Mouse (Mus musculus): ENCODE measurements around the gene Trpv2.

The Trpv2 gene

DNA sequence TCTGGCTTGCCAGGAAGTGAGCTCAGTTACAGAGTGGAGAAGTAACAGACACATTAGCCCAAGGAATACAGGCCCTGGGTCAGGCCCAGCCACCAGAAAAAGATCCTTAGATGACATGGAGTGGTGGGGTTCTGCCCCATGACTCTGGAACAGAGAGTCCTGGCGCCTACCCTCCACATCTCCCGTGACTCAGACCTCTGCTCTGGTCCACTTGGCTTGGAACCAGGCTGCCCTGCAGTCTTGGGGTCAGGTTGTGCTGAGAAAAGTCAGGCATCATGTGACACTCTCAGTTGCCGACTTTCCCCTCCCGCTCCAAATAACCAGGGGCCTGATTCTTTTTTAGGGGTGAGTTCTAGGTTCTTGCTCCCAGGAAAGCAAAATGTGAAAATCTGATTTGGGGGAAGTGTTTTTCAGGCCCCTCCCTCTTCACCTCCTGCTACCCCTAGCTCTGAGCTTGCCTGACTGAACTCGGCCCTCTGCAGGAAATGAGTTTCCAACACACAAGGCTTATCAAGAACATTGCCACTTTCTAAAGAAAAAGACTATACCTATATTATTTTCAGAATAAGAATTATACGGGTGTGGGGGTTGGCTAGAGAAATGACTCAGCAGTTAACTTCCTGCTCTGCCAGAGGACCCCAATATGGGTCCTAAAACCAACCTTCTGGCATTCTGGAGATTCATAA, 15.2 kb upstream of the Trpv2 start:
- no peak for DNase-seq

DNA sequence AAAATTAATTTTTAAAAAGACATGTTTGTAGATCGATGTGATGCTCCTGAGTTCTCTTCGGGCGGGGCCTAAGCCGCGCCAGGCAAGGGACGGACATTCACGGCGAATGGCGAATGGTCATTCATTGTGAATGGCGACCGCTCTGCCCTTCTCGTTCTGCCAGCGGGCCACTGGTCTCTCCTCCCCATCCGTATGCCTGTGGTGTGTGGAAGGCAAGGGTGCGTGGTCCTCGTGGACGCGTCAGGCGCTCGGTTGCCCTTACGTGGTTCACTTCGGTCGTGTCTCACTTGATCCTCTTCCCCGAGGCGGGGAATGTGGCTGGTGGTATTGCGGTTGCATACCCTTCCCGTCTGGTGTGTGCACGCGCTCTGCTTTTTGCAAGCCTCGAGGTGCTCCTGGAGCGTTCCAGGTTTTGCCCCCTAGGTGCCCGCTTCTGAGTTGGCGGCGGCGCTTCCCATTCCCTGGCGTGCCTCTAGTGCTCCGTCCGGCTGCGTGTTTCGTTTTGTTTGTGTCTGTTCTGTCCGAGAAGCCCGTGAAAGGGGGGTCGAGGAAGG, 13.7 kb upstream of the Trpv2 start:
- peak in 1 of 2 experiments; percentile 14 for DNase-seq

DNA sequence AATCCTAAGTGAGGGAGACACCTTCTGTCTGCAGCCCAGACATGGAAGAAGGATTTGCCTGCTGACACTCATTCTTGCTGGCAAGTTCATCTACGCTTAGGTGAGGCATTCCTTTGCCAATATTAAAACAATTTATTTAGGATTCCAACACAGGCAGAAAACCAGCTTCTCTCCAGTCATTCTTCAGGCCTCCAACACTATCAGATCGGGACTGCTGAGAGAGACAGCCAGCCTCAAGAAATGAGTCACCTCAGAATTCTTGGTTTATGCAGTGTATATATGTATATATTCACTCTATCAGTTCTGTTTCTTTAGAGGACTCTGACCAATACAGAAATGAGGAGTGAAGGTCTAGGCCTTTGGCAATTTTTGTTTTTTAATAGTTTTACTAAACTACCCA, 10.7 kb upstream of the Trpv2 start:
- DNase-seq = no peak

DNA sequence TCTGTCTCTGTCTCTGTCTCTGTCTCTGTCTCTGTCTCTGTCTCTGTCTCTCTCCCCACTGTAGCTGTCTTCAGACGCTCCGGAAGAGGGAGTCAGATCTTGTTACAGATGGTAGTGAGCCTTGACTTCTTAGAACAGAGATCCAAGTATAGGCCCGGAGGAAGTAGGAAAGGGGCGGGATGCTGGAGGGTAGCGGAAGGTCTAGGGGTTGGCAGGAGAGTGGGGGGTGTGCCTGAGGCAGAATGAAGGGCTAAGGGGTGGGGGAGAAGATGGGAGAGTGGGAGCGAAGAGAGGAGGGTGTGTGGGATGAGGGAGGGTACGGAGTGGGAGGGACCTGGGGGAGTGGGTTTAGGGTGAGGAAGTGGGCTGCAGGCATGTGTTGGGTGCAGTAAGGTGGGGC, 8.5 kb upstream of the Trpv2 start:
- DNase-seq = no peak

DNA sequence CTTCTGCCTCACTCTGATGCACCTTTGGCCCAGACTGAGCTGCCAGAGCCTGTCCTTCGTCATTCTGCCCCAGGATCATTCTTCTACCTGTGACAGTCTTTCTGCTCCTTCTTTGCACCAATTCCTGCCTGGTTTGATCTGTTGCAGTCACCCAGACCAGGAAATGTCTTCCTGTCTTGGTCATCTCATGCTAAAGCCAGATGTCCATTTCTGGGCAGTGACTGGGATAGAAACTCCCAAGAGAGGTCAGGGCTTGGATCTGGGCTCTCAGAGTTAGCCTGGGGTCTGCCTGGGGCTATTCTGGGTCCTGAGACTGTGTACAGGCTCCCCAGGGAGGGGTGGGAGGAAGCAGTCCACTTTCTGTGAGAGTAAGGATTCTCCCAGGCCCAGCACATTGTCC, 8.1 kb upstream of the Trpv2 start:
- DNase-seq = no peak

DNA sequence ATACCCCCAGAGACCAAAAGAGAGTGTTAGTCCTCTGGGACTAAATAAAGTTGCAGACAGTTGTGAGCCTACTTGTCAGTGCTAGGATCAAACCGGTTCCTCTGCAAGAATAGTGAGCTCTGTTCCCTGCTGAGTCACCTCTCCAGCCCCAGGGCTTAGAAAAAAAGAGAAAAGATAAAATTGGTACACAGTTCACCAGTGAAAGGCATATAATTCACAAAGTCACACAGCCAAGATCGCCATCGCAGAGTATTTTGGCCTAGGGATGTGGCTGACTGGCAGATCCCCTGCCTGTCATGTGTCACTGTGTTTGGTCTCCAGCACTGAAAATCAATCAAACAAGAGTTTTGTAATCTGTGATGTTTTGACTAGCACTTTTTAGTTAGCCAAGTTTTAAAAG, 6.0 kb upstream of the Trpv2 start:
- no peak for DNase-seq

DNA sequence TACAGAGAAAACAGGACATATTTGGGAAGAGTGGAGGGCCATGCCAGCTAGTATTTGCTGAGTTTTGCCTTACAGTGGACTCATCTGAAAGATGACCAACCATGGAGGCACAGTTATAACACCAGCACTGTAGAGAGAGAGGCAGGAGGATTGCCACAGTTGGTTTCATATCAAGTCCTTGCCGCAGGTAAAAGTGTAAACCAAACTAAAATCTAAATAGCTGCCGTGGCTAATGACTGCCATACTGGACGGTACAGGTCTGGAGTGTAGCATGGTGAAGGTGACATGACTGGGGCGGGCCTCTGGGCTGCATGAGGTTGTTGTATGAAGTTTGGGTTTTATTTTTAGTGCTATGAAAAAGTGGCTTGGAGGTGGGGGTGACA, 408 bp downstream of the Trpv2 start:
- no peak for DNase-seq

DNA sequence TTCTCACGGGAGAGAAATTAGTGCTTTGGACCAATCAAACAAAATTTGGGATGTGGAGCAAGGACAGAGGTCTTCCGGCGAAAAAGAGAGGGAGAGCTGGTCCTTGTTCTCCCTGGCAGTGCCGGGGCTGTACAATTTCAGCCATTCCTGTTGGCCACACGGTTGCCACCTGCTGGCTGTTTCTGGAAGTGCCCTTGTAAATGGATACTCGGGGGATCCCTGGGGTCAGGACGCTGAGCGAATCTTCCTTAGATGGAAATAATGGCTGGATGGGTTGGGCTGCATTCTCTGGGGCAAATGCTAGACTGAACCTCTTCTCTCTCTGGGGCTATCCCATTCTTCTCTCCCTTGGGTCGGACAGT, 992 bp downstream of the Trpv2 start:
- peak; percentile 91 to 97 for DNase-seq

DNA sequence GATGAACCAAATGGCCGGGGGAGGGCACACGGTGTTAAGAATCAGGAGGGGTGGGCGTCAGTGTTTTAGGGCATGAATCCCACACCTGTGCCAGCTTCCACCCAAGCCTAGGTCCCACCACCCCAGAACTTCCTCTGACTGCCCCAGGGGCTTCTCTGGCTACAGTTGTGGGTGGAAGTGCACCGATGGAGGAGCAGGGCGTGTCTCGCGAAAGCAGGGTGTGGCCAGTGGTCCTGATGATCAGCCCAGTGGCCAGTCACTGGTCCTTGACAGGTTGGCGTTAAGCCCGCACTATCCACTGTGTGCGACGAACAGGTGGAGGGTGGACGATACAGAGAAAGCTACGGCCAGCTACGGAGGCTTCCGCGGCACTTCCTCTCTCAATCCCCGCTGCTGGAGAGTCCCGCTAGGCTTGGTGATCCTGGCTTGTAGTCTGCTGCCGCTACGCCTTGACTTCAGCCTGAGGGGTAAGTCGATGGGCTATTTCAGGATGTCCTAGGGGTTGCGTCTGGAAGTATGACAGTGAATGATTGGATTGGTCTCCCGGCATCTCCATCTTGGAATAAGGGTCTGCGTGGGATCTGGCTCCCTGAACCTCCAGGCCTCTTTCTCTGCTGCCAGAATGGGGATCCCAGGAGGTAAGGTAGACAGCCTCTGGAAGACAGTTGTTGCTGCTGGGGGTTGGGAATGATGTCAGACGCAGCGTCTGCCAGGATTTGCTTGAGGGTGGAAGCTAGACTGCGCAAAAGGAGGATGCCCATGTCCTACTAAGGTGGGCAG, 1.6 kb downstream of the Trpv2 start:
- DNase-seq = peak; percentile 78 to 81

DNA sequence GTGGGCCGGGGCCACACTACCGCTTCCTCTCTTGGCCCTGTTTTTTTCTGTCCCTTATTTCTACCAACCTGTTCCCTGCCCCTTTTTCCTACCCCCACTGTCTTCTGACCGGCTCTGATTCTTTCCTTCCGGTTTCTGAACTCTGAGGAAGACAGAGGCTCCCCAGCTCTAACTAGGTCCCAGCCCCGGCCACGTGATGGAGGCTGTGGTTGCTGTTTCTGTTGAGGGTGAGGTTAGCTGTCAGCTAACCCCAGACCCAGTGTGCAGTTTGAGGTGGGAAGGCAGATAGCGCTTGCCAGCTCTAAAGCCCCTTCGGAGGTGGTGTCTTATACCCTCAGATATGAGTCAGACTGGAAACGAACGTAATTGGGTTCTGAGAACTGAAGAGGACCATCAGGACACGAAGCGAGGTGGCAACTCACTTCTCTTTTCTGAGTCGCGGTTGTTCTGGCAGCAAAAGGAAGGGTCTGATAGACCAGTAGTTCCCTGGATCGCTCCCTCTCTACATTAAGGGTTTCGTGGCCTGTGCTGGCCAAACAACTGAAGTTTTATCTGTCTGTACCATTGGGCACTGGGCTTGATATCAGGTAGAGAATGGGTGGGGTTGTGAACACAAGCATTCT, 2.4 kb downstream of the Trpv2 start:
- DNase-seq = no peak

DNA sequence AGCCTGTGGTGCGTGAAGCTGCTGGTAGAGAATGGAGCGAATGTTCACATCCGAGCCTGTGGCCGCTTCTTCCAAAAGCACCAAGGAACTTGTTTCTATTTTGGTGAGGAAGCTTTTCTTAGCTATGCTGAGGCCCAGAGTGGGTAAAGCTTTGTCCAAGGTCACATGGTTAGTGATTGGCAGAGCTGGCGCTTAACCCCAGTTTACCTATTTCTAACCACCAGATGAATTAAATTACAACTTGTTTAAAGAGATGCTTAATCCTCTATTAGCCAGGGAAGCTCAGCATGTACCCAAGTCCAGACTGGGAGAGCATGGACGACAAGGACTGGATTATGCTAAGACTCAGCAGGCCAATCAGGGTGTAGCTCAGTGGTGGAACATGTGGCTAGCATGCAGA, 8.7 kb downstream of the Trpv2 start:
- no peak for DNase-seq

DNA sequence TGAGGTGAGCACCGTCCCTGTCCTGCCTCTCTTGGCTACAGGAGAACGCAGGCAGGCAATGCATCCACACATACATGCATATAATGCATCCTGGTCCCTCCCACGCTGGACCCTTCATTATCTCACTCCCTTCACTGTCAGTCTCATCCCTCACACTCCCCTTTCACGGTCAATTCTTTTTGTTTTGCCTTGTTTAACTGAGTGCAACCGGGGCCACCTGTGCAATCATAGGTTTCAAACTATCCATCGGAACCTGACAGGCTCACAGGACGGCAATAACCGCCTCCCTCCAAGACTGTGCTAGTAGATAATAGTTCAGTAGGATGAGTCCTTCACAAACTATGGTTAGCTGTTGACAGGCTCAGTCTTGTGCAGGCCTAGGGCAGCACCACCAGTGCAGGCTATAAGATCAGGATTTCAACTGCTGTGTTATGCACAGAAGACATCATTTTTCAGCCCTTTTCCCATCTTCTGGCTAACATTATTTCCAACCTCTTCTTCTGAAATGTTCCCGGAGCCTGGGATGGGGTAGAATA, 10.5 kb downstream of the Trpv2 start:
- DNase-seq = no peak

DNA sequence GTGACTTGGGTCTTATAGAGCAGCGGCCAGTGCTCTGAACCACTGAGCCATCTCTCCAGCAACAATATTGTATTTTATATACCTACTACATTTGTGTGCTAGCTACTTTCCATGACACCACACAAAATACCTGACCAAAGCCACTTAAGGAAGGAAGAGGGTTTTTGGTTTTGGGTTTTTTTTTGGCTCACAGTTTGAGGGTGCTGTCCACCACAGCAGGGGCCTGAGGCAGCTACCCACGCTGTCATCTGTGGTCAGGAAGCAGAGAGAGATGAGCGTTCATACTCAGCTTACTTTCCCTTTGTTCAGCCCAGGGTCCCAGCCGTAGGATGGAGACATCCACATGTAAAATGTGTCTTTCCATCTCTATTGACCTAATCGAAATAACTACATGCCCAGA, 12.7 kb downstream of the Trpv2 start:
- no peak for DNase-seq

DNA sequence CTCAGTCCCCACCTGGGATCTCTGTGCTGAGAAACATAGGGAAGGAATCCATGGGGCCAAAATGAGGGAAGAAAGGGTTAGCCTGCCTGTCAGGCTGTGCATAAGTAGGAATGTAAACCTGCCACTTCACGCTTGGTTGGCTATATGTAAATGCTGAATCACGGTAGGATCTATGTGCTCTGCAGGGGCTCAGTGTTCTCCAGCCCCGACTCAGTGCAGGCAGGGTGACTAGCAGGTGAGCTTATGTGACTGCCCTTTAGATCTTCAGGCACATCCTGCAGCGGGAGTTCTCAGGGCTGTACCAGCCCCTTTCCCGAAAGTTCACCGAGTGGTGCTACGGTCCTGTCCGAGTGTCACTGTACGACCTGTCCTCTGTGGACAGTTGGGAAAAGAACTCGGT, 15.1 kb downstream of the Trpv2 start:
- DNase-seq = no peak

DNA sequence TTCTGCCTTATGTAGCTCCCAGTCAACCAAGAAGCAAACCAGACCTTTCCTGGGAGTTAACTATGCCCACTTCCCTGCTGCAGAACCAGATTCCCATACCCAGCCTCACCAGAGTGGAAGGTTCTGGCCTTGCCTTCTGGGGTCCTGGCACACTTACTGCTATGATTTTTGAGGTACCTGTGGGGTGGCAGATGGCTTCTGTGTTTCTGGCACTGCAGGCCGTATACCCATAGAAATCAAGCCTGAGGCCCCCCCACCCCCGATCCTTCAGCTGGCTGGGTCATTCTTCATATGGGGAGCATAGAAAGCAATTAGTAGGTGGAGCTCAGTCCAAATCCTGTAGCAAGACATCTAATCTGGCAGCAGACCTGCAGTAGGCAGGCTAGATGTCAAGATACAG, 16.7 kb downstream of the Trpv2 start:
- peak; percentile 48 to 66 for DNase-seq

DNA sequence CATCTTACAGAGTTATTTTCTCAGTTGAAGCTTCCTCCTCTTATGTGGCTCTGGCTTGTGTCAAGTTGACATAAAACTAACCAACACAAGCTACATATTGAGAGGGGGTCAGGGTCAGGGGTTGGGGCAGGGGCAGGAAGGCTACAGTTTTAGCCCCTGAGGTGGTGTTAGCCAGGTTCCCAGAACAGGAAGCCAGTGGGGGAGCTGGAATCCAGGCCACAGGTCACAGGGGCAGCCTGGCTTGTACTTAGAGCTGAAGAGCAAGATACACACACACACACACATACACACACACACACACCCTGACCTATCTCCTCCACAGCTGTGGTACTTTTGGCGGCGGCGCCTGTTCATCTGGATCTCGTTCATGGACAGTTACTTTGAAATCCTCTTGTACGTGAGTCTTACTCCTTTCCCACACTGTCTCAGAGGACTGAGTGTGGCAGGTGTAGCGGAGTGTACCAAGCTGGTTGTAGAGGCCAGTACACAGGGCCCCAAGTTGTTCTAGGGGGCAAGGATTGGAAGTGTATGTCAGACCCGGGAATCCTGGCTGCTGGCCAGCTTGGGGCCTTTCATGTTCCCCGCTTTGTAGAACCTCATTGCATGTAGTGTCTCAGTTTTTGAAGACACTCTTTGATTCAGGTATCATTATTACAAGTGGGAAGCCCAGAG, 17.8 kb downstream of the Trpv2 start:
- DNase-seq = no peak

DNA sequence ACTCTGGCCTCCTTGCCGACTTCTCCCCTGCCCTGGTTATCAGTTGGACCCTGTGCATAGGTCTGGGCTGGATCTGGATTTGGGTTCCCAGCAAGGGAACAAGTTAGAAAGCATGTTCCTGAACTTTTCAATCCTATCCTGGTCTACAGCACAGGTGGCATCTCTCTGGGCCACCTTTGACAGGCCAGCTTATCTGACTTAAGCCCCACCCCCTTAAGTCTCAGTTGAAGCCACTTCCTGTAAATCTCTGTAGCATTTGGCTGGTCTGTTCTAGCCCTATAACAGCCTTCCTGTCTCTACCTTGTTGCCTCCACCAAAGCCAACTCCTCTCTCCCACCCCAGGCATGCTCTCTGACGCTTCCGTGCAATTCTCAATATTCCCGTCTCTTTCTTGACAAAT, 24.3 kb downstream of the Trpv2 start:
- no peak for DNase-seq

DNA sequence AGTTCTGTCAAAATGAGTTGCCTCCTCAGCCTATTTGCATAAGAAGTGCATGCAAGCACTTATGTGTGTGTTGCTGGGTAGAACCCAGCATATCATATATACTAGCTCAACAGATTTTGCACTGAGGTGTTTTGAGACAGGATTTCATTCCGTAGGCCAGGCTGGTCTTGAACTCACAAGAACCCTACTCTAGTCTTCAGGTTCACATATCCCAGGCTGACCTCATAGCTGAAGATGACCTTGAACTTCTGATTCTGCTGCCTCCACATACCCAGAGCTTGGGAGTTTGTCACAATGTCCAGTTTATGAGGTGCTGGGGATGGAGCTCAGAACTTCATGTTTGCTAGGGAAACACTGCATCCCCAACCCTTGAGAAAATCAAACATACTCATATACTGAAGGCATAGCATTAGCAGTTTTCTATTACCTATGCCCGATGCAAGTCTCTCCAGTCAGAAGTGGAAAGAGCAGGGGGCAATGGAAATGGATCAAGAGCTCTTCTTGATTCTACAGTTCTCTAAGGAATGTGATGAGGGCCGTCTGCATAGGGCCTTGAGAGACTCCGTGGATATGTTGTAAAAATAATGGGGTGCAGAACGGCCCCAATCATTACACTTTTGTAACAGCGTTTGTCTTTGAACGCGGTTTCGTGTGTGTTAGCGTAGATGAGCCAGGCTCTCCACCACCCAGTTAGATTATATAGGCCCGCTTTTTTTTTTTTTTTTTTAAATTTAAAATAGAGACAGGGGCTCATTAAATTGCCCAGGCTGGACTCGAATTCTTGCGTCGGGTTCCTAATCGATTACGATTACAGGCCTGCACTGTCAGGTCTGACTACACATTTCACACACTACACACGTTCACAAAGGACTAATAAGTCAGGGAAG, 27.7 kb downstream of the Trpv2 start:
- DNase-seq = no peak

DNA sequence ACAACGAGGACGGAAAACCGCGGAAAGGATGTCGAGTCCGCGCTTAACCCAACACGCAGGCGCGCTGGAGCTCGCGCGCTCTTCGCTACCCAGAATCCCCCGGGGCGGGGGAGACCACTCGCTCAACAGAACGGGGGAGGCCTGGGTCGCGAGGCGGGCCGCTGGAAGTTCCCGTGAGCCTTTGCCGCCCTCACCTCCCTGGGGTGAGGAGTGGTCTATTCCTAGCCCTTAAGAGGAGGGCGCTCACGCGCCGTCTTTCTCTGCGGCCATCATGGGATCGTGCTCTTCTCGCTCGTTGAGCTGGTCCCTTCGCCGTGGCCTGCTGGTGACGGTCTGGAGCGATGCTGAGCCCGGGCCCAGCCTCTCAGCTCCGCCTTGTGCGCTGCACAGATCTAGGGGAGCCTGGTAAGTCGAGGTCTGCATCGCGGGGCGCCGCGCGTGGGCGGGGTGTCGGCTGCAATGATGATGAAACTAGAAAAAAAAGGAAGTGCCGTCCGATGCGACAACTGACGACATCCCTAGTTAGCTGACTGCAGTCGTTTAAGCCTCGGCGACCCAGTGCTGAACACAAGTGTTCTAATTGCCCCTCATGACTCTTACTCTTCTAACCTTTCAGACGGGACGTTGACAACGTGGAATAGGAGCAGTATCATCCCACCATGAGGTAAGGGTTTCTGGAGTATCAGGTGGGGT, 28.5 kb downstream of the Trpv2 start:
- peak; percentile 95 to 98 for DNase-seq

DNA sequence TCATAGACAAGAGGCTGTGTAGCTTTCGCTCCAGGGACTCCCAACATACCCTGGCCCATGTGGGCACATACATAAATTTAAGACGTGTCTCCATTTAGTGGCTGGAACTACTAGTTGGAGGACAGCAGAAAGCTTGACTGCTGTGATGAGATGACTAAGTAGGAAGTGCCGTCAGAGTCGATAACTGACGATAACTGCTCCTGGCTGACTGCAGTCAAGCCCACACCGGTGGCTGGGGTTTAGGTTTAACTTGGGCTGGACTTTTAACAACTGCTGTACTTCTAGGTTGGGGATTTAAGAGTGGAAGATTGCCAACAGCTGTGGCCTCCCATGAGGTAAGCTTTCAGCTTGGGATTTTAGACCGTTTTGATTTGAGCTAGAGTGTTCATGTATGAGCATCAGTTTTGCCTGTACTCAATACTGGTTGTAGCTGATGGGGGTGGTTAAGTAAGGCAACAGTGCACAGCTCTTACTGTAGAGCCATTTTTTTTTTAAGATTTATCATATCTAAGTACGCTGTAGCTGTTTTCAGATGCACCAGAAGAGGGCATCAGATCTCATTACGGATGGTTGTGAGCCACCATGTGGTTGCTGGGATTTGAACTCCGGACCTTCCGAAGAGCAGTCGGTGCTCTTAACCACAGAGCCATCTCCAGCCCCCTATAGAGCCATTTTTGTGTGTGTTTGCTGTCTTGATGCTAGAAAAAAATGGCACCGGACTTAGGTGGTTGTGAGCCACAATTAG, 29.2 kb downstream of the Trpv2 start:
- peak in 1 of 2 experiments; percentile 28 for DNase-seq

Data from cerebellum, postnatal 36 days (tissue).